Mouse (Mus musculus) liver, embryonic 14.5 days (tissue): ENCODE measurements around the gene Gm17387. TPM values are rescaled to one million over a fixed set of nuclear protein-coding genes. Genes with fewer than 3 reads are reported as not detected.

Experiments used
- ATAC-seq: fragments of 200-750 bp; cut with Nextera tagmentation; 2 replicates; pipeline ENCODE4 v1.8.0; 2017; ENCODE audit warnings: moderate number of reproducible peaks, mild to moderate bottlenecking, moderate library complexity; ENCODE audit not compliant: insufficient read depth
- DNase-seq, 3 experiments: peaks; one replicate each; pipeline ENCODE4 v3.0.0-alpha.2; 2012 to 2013; ENCODE audit warnings: low read depth in 3 of 3, low spot score in 3 of 3
- H3K27ac ChIP-seq: fragments of 300-500 bp; sonication (generic); 2 replicates; pipeline ENCODE4 v1.5.1; 2014; ENCODE audit warnings: moderate library complexity, mild to moderate bottlenecking, control low read depth, inconsistent platforms
- H3K27me3 ChIP-seq: fragments of 300-500 bp; sonication (generic); 2 replicates; pipeline ENCODE4 v1.6.1; 2014; ENCODE audit warnings: mild to moderate bottlenecking, low read length, moderate library complexity; ENCODE audit not compliant: control insufficient read depth, insufficient read depth
- H3K36me3 ChIP-seq: fragments of 300-500 bp; sonication (generic); replicated peaks from 2 replicates; pipeline ENCODE4 v1.6.1; 2014; ENCODE audit warnings: low read depth; ENCODE audit not compliant: control insufficient read depth, insufficient read depth
- H3K4me1 ChIP-seq, 2 experiments: fragments of 200-500 bp in 1 of 2; fragments of 300-500 bp in 1 of 2; sonication (generic) in 1 of 2; replicated peaks; 2 replicates each; pipeline ENCODE4 v1.6.1; 2012 to 2014; ENCODE audit warnings: antibody characterized with exemption in 1 of 2, inconsistent platforms in 1 of 2, low read length in 1 of 2; ENCODE audit not compliant: control insufficient read depth in 2 of 2, insufficient read depth in 2 of 2
- H3K4me2 ChIP-seq: fragments of 300-500 bp; sonication (generic); 2 replicates; pipeline ENCODE4 v1.6.1; 2014; ENCODE audit warnings: low read depth, mild to moderate bottlenecking, control low read depth, moderate library complexity
- H3K4me3 ChIP-seq, 2 experiments: fragments of 200-500 bp in 1 of 2; fragments of 300-500 bp in 1 of 2; sonication (generic) in 1 of 2; 2 replicates each; pipeline ENCODE4 v1.5.1; 2012 to 2014; ENCODE audit warnings: low read depth in 2 of 2, low read length in 2 of 2, mild to moderate bottlenecking in 2 of 2, control low read depth in 1 of 2, inconsistent platforms in 1 of 2, moderate library complexity in 1 of 2; ENCODE audit not compliant: insufficient read depth in 1 of 2
- H3K9ac ChIP-seq: fragments of 300-500 bp; sonication (generic); replicated peaks from 2 replicates; pipeline ENCODE4 v1.6.1; 2014; ENCODE audit warnings: mild to moderate bottlenecking, control low read depth, moderate library complexity
- H3K9me3 ChIP-seq: fragments of 300-500 bp; sonication (generic); 2 replicates; pipeline ENCODE4 v1.6.1; 2016; ENCODE audit warnings: low read length, mixed read lengths; ENCODE audit not compliant: control insufficient read depth
- CTCF ChIP-seq: IDR thresholded peaks from 2 replicates; pipeline ENCODE4 v1.5.1; 2016; ENCODE audit warnings: antibody characterized with exemption, low read depth, control low read depth
- EP300 ChIP-seq: IDR thresholded peaks from 2 replicates; pipeline ENCODE4 v1.6.1; 2016; ENCODE audit warnings: antibody characterized with exemption, low read depth
- WGBS: fragments of 180-500 bp; shearing (Covaris S2); extraction: QIAGEN DNeasy Blood & Tissue Kit; methylation state at CpG from one replicate; pipeline ENCODE4 v1.1.7; 2014; ENCODE audit not compliant: insufficient replicate concordance; 5-methylcytosine and 5-hydroxymethylcytosine counted together
- polyA plus RNA-seq, 2 experiments: library from polyadenylated mRNA; depleted of rRNA in 1 of 2; stranded (reverse) in 1 of 2; unstranded in 1 of 2; fragments of >200 nt; fragmentation: Nextera tagmentation in 1 of 2; extraction: Ambion mirVana in 1 of 2; gene quantifications; 2 replicates each; pipeline versions ENCODE4 v1.2.1 to v1.2.3; 2012 to 2014

Gm17387 gene
- polyA plus RNA-seq, 2 experiments, result not detected

DNA sequence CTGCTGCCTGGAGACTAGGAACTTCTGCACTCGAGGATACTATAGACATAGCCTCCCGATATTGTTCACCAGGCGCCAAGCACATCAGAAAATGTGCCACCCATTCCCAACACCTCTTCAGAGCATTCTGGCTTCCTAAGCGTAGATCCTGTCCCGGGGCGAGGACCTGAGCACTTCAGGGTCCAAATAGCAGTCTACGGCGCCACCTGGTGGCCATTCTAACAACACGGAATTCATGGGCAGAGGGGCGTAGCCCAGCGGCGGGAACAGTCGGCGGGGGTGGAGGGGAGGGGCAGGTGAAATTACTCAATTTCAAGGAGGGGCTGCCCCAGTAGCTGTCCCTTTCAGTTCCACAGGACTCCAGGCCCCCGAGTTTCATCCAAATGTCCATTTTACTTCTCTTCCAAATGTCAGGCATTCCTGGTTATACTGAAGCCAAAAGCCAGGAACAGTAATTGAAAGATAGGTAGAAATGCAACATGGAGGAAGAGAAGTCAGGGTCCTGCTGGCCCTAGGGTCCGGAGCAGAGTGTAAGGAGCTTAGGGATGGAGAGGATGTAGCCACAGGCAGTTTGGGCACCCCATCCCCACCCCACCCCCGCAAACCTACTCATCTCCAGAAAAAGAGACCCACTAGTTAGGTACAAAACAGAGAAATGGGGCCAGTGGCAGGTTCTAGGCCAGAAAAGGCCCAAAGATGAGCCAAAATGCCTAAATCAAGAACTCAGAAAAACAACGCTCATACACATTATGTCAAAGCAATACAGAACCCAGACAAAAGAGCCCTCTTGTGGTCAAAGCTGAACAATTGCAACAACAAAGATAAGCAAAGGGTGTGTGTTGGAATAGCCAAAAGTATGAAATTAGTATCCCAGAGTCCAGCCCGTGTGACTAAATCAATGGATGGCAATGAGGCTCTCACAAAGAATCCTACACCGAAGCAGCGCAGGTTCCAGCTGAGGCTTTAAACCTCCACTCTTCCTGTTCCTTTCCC, 19.6 kb downstream of the Gm17387 start:
- Histone ChIP-seq H3K9me3 (no peaks in the 10 kb centered on the region), H3K9ac (peak overlapping the region; percentile 48), H3K4me1 (peaks cover 22 to 27% of the 10 kb centered on the region in 2 experiments), H3K4me3 (peak overlapping the region; percentile 43 to 51), H3K27ac (peak overlapping the region; percentile 38; the same call in 1 of the 2 replicates), H3K36me3 (no peaks in the 10 kb centered on the region), H3K4me2 (peak overlapping the region; percentile 88), H3K27me3 (no peaks in the 10 kb centered on the region)
- peak; percentile 78 for ATAC-seq
- TF ChIP-seq EP300 (no peak), CTCF (peak; percentile 96)
- peak; percentile 78 to 83 (median 81) for DNase-seq
- 7% methylated on average over 21 of the region's 21 CpGs for WGBS

DNA sequence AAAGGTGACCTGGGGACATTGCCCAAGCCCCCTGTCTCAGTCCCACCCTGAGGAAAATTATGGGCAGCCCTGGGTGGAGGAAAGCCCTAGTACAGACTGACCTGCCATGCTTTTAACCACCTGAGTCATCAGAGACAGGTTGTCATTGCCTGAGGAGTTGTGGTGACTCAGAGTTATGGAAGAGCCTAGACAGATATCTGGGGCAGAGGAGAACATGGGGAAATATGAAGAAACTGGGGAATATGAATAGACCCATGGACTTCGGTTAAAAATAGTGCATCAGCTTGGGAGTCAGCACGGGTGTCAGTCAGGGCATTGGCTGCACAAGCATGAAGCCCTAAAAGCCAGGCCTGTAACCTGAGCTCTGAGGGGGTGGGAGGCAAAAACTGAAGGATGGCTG, 20.4 kb downstream of the Gm17387 start:
- Histone ChIP-seq H3K9me3 (no peaks in the 10 kb centered on the region), H3K36me3 (no peaks in the 10 kb centered on the region), H3K27me3 (no peaks in the 10 kb centered on the region), H3K9ac (no peak overlapping the region), H3K4me2 (no peak overlapping the region), H3K4me3 (no peak overlapping the region), H3K27ac (no peak overlapping the region), H3K4me1 (peaks cover 18 to 26% of the 10 kb centered on the region in 2 experiments)
- 55% methylated on average over 2 of the region's 2 CpGs for whole genome bisulfite sequencing
- ATAC-seq (no peak), DNase-seq (no peak)
- no peak for TF ChIP-seq CTCF
- no peak for TF ChIP-seq EP300

DNA sequence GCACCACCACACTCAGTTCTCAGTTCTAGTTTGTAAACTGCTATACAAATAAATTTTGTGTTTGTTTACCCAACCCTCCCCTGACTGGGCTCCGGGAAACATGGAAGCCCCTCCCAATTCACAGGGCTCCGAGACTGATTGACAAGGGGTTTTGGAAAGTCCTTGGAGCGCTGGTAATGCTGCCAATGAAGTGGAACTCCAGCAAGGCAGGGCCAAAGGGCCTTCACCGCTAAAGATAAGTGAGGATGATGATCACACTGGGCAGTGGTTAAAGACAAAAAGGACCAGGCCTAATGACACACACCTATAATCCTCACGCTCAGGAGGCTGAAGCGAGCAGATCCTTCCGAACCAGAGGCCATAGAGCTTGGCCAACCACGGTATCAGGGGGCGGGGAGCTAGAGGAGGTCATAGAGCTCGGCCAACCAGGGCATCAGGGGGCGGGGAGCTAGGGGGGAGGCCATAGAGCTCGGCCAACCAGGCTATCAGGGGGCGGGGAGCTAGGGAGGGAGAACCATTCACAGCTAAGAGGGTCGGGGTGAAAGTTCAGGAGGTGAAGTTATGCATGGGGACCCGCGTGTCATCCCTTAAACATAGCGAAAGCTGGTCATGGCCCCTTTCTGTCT, 22.2 kb downstream of the Gm17387 start:
- Histone ChIP-seq H3K9ac (no peak overlapping the region), H3K4me3 (no peak overlapping the region), H3K4me1 (peaks cover 16 to 23% of the 10 kb centered on the region in 2 experiments), H3K27me3 (no peaks in the 10 kb centered on the region), H3K4me2 (no peak overlapping the region), H3K9me3 (no peaks in the 10 kb centered on the region), H3K27ac (no peak overlapping the region), H3K36me3 (no peaks in the 10 kb centered on the region)
- TF ChIP-seq EP300 (no peak), CTCF (no peak)
- DNase-seq, result no peak
- 56% methylated on average over 17 of the region's 17 CpGs for whole genome bisulfite sequencing
- ATAC-seq, result no peak

DNA sequence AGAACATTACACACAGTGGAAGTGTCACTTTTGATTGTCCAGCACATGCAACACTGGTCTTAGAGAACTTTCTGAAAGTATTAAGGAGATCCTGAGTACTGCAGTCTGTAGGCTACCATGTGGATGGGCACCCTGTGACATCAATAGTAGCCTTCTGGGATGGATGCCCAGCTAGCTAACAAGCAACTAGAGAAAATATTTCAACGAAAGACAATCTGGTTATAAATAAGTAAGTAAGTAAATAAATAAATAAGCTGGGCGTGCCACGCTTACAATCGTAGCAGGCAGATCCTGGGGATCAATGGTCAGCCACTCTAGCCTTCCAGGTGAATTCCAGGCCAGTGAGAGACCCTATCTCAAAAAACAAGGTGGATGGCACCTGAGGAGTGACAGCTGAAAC, 23.1 kb downstream of the Gm17387 start:
- no peak for ATAC-seq
- H3K9ac ChIP-seq, result no peak overlapping the region
- H3K36me3 ChIP-seq, result no peaks in the 10 kb centered on the region
- H3K27ac ChIP-seq, result no peak overlapping the region
- no peaks in the 10 kb centered on the region for H3K9me3 ChIP-seq
- H3K4me1 ChIP-seq, result peaks cover 8 to 15% of the 10 kb centered on the region in 2 experiments; a peak in 3 of 4 replicates
- no peak overlapping the region for H3K4me3 ChIP-seq
- no peak overlapping the region for H3K4me2 ChIP-seq
- TF ChIP-seq CTCF (no peak), EP300 (no peak)
- WGBS, result 78% methylated on average over 4 of the region's 4 CpGs
- no peaks in the 10 kb centered on the region for H3K27me3 ChIP-seq
- no peak for DNase-seq

DNA sequence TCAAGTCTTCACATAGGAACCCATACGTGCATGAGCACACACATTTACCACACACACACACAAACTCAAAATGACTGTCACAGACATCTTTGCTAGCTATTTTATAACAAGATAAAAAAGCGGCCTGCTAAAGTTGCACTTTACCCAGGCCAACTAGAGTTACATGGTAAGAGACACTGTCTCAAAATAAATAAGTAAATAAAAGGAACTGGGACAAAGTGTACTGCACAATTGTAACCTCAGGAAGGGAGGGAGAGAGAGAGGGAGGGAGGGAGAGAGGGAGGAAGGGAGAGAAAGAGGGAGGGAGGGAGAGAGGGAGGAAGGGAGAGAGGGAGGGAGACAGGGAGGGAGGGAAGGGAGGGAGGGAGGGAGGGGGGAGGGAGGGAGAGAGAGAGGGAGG, 23.5 kb downstream of the Gm17387 start:
- Histone ChIP-seq H3K27ac (no peak overlapping the region), H3K4me3 (no peak overlapping the region), H3K27me3 (no peaks in the 10 kb centered on the region), H3K9ac (no peak overlapping the region), H3K4me1 (peaks cover 4 to 11% of the 10 kb centered on the region in 2 experiments; a peak in 3 of 4 replicates), H3K36me3 (no peaks in the 10 kb centered on the region), H3K9me3 (no peaks in the 10 kb centered on the region), H3K4me2 (no peak overlapping the region)
- WGBS, result 60% methylated on average over 2 of the region's 2 CpGs
- ATAC-seq (no peak), DNase-seq (no peak)
- no peak for TF ChIP-seq CTCF
- no peak for TF ChIP-seq EP300
